Mouse (Mus musculus) thymus, adult 2 months (tissue): ENCODE measurements at regions not wholly inside any gene's neighbourhood (a gene's known extent, or its start where the extent isn't known, plus 50 kb on each side); places are given as distances from the start of the nearest gene placed in this dataset.

Source experiments
- DNase-seq: peaks from one replicate; pipeline ENCODE4 v3.0.0; 2021
- H3K27ac ChIP-seq: fragments of 200-500 bp; 2 replicates; pipeline ENCODE4 v1.5.1; 2012; ENCODE audit warnings: low read length, control low read depth; ENCODE audit not compliant: control insufficient read depth, insufficient read depth
- H3K27me3 ChIP-seq: fragments of 200-500 bp; 2 replicates; pipeline ENCODE4 v1.6.1; 2012; ENCODE audit warnings: mild to moderate bottlenecking, low read length, moderate library complexity, mixed read lengths; ENCODE audit not compliant: control insufficient read depth, insufficient read depth
- H3K36me3 ChIP-seq: fragments of 200-500 bp; 2 replicates; pipeline ENCODE4 v1.6.1; 2012; ENCODE audit warnings: mild to moderate bottlenecking, low read length, moderate library complexity; ENCODE audit not compliant: control insufficient read depth, insufficient read depth
- H3K4me1 ChIP-seq: fragments of 200-500 bp; replicated peaks from 2 replicates; pipeline ENCODE4 v1.6.1; 2012; ENCODE audit warnings: low read length; ENCODE audit not compliant: control insufficient read depth, insufficient read depth
- H3K4me3 ChIP-seq: fragments of 200-500 bp; 2 replicates; pipeline ENCODE4 v1.5.1; 2012; ENCODE audit warnings: mild to moderate bottlenecking, low read length, control low read depth, moderate library complexity; ENCODE audit not compliant: control insufficient read depth, insufficient read depth
- CTCF ChIP-seq: fragments of 200-500 bp; IDR thresholded peaks from 2 replicates; pipeline ENCODE4 v1.5.1; 2012; ENCODE audit warnings: mild to moderate bottlenecking, control low read depth, low read length, moderate library complexity, borderline replicate concordance; ENCODE audit not compliant: control insufficient read depth, poor library complexity, insufficient read depth; ENCODE audit errors: extremely low read depth
- POLR2A ChIP-seq: fragments of 200-500 bp; IDR thresholded peaks from 2 replicates; pipeline ENCODE4 v1.6.1; 2012; ENCODE audit warnings: mild to moderate bottlenecking, low read length, control low read depth, moderate library complexity; ENCODE audit not compliant: control insufficient read depth, poor library complexity, insufficient read depth; ENCODE audit errors: extremely low read depth
- WGBS: fragments of 180-500 bp; shearing (Covaris S2); methylation state at CpG from one replicate; pipeline ENCODE4 v1.1.7; 2018; 5-methylcytosine and 5-hydroxymethylcytosine counted together

- 22% methylated on average over 15 of the region's 15 CpGs for WGBS
- H3K36me3 ChIP-seq, result no peaks in the 10 kb centered on the region
- no peak overlapping the region for H3K27ac ChIP-seq
- H3K4me3 ChIP-seq, result no peak overlapping the region
- TF ChIP-seq POLR2A (no peak), CTCF (no peak)
- no peak for DNase-seq
- H3K4me1 ChIP-seq, result no peaks in the 10 kb centered on the region
- no peaks in the 10 kb centered on the region for H3K27me3 ChIP-seq
Measured at GRCm38 (mm10) chr15:25026786-25027461, 386.6 kb downstream of the Basp1 start.

- TF ChIP-seq POLR2A, result no peak
- H3K4me1 ChIP-seq, result no peaks in the 10 kb centered on the region
- no peak overlapping the region for H3K27ac ChIP-seq
- DNase-seq, result no peak
- no peaks in the 10 kb centered on the region for H3K36me3 ChIP-seq
- no peaks in the 10 kb centered on the region for H3K27me3 ChIP-seq
- 82% methylated on average over 8 of the region's 8 CpGs for WGBS
- H3K4me3 ChIP-seq, result no peak overlapping the region
Measured at GRCm38 (mm10) chr15:25026351-25026750, 387.2 kb downstream of the Basp1 start.

GRCm38 (mm10) chr15:25020916-25021315, 392.6 kb downstream of the Basp1 start:
- Histone ChIP-seq H3K27ac (no peak overlapping the region), H3K36me3 (no peaks in the 10 kb centered on the region), H3K4me3 (no peak overlapping the region), H3K4me1 (no peaks in the 10 kb centered on the region), H3K27me3 (no peaks in the 10 kb centered on the region)
- WGBS, result 74% methylated on average over 3 of the region's 3 CpGs
- TF ChIP-seq CTCF (no peak), POLR2A (no peak)
- DNase-seq, result no peak

- H3K4me1 ChIP-seq, result no peaks in the 10 kb centered on the region
- H3K4me3 ChIP-seq, result no peak overlapping the region
- 91% methylated on average over 12 of the region's 12 CpGs for WGBS
- TF ChIP-seq POLR2A, result no peak
- TF ChIP-seq CTCF, result no peak
- no peak for DNase-seq
- H3K27ac ChIP-seq, result no peak overlapping the region
- H3K36me3 ChIP-seq, result no peaks in the 10 kb centered on the region
- no peaks in the 10 kb centered on the region for H3K27me3 ChIP-seq
Measured at GRCm38 (mm10) chr15:25019352-25019941, 394.1 kb downstream of the Basp1 start.

- no peak for DNase-seq
- no peaks in the 10 kb centered on the region for H3K36me3 ChIP-seq
- no peaks in the 10 kb centered on the region for H3K4me1 ChIP-seq
- H3K27me3 ChIP-seq, result no peaks in the 10 kb centered on the region
- no peak for TF ChIP-seq CTCF
- TF ChIP-seq POLR2A, result no peak
- 82% methylated on average over 3 of the region's 3 CpGs for WGBS
- H3K4me3 ChIP-seq, result no peak overlapping the region
- H3K27ac ChIP-seq, result no peak overlapping the region
Measured at GRCm38 (mm10) chr15:25018937-25019336, 394.6 kb downstream of the Basp1 start.

GRCm38 (mm10) chr15:25007720-25008119, 405.8 kb downstream of the Basp1 start:
- WGBS, result 95% methylated on average over 2 of the region's 2 CpGs
- Histone ChIP-seq H3K27ac (no peak overlapping the region), H3K4me3 (no peak overlapping the region), H3K4me1 (no peaks in the 10 kb centered on the region), H3K27me3 (no peaks in the 10 kb centered on the region), H3K36me3 (no peaks in the 10 kb centered on the region)
- DNase-seq, result no peak
- TF ChIP-seq CTCF, result no peak

GRCm38 (mm10) chr15:25000171-25000570, 413.4 kb downstream of the Basp1 start:
- TF ChIP-seq CTCF (no peak), POLR2A (no peak)
- no peak overlapping the region for H3K27ac ChIP-seq
- WGBS, result 94% methylated on average over 3 of the region's 3 CpGs
- no peaks in the 10 kb centered on the region for H3K4me1 ChIP-seq
- no peaks in the 10 kb centered on the region for H3K36me3 ChIP-seq
- no peaks in the 10 kb centered on the region for H3K27me3 ChIP-seq
- no peak overlapping the region for H3K4me3 ChIP-seq
- no peak for DNase-seq
